Mouse (Mus musculus): Measurements from ENCODE around the gene Il22ra2.
"Not testable (repeated sequence)": the region's sequence is repeated elsewhere in the genome, so short reads cannot be mapped to it uniquely, and the experiment has no call there.

Il22ra2 gene

DNA sequence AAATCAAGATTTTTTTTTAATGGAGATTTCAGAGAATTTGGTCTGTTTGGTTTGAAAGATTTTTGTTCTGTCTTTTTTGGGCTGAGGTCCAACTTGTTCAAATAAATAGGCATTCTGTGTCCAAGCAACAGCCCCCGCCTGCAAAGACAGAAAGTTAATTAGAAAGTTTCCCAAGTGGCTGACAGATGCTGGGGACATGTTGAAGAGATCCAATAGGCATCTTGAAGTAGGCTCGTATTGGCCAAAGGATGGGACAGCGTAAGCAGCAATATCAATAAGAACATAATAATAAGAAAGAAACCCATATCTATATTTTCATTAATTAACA is 21.7 kb upstream of the Il22ra2 start:
- DNase-seq (ENCODE audit: extremely low read depth, low read depth, low spot score), result no peak

- DNase-seq (ENCODE audit: extremely low read depth, low read depth, low spot score), result not testable (repeated sequence)
These were observed 20.3 kb upstream of the Il22ra2 start for GRCm38 (mm10) chr10:19601502-19601901.

GRCm38 (mm10) chr10:19603231-19603630 is 18.6 kb upstream of the Il22ra2 start:
- DNase-seq (ENCODE audit: extremely low read depth, low read depth, low spot score), result no peak

GRCm38 (mm10) chr10:19609125-19609524 is 12.7 kb upstream of the Il22ra2 start:
- no peak for DNase-seq (ENCODE audit: extremely low read depth, low read depth, low spot score)

- DNase-seq (ENCODE audit: extremely low read depth, low read depth, low spot score), result no peak
These were observed 10.2 kb upstream of the Il22ra2 start for GRCm38 (mm10) chr10:19611616-19612015.

- DNase-seq (ENCODE audit: extremely low read depth, low read depth, low spot score), result no peak
These were observed 8.6 kb upstream of the Il22ra2 start for GRCm38 (mm10) chr10:19613111-19613753.

DNA sequence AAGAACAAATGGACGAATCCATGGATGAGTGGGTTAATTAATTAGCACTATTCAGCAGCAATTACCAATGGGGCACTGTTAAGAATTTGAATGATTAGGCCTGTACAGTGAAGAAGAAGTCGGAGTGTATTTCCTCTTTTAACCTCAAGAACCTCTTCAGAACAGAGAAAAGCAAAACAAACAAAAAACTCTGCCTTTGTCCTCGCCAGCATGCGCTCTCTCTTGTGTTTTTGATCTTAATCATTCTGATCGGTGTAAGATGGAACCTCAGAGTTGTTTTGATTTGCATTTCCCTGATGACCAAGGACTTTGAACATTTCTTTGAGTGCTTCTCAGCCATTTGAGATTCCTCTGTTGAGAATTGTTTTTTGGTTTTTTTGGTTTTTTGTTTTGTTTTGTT is 2.1 kb upstream of the Il22ra2 start:
- no peak for DNase-seq (ENCODE audit: extremely low read depth, low read depth, low spot score)

- no peak for DNase-seq (ENCODE audit: extremely low read depth, low read depth, low spot score)
These were observed 2.8 kb downstream of the Il22ra2 start for GRCm38 (mm10) chr10:19624617-19625016.

GRCm38 (mm10) chr10:19627342-19627741 is 5.5 kb downstream of the Il22ra2 start:
- no peak for DNase-seq (ENCODE audit: extremely low read depth, low read depth, low spot score)

- peak; percentile 43 for DNase-seq (ENCODE audit: extremely low read depth, low read depth, low spot score)
These were observed 6.0 kb downstream of the Il22ra2 start for GRCm38 (mm10) chr10:19627748-19628147.

DNA sequence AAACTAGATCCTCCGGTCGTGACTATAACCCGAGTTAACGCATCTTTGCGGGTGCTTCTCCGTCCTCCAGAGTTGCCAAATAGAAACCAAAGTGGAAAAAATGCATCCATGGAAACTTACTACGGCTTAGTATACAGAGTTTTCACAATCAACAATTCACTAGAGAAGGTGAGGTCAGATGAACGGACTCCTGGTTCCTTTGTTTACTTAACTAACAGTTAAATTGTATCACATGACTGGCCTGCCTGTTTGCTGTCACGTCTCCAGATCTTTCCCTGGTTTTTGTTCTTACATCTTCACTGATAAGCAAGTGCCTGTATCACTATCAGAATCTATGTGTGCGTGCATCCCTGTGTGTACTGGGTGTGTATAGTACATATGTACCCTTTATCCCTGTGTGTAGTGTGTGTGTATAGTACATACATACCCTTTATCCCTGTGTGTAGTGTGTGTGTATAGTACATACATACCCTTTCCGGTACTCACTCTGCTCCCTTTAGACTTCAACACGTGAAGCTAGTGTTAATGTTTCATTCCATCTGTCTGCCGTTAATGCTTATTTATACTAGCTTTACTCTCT is 9.9 kb downstream of the Il22ra2 start:
- no peak for DNase-seq (ENCODE audit: extremely low read depth, low read depth, low spot score)

- DNase-seq (ENCODE audit: extremely low read depth, low read depth, low spot score), result peak; percentile 58
These were observed 17.1 kb downstream of the Il22ra2 start for GRCm38 (mm10) chr10:19638851-19639250.

GRCm38 (mm10) chr10:19639630-19640029 is 17.8 kb downstream of the Il22ra2 start:
- peak; percentile 45 for DNase-seq (ENCODE audit: extremely low read depth, low read depth, low spot score)

GRCm38 (mm10) chr10:19645119-19645518 is 23.3 kb downstream of the Il22ra2 start:
- no peak for DNase-seq (ENCODE audit: extremely low read depth, low read depth, low spot score)

DNA sequence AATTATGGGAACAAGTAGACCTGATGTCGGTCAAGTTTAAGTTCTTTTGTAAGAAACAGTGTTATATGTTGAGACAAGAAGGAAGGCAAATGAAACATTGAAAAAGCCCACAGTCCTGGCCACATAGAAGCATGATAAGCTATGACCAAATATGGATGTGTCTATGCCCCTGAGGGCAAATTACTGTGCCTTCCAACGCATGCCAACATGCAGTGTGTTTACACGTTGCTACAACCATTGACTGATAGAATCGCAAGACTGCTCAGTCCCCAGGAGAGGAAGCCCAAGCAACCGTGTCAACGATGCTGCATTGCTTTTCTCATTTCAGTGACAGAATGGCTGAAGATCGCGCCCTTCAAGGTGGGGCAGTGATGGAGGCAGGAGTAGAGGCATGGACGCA is 35.6 kb downstream of the Il22ra2 start:
- DNase-seq (ENCODE audit: extremely low read depth, low read depth, low spot score), result no peak

DNA sequence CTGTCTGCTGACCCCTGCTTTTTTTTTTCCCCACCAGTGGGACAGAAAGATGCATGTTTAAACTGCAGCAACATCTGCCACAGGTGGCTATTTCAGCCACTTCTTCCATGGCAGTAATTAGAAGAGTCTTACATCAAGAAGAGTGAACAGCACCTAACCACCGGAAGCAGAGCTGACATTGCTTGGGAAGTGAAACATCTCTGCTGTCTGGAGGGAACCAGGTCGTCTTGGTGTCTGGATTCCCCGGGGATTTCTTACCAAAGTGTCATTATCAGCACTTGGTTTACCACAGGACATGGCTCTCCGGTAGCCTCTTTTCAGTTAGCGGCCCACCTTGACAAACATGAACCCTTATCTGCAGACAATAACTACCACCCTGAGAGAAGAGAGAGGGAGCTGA is 38.2 kb downstream of the Il22ra2 start:
- no peak for DNase-seq (ENCODE audit: extremely low read depth, low read depth, low spot score)

DNA sequence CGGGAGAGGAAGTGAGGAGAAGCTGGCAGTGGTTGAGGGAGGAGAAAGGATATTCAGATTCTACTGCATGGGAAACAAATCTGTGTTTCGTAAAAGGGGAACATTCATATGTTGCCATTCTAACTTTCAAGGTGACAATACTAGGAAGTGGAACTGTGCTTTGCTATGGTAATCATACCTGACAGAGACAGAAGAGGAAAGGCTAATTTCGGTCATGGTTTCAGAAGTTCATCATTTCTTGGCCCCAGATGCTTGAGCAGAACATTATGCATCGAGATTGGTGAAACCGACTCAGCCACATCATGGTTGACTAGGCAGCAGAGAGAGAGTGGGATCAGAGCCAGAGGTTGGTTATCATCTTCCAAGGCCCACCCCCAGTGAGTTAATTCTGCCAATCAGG is 47.2 kb downstream of the Il22ra2 start:
- no peak for DNase-seq (ENCODE audit: extremely low read depth, low read depth, low spot score)

DNA sequence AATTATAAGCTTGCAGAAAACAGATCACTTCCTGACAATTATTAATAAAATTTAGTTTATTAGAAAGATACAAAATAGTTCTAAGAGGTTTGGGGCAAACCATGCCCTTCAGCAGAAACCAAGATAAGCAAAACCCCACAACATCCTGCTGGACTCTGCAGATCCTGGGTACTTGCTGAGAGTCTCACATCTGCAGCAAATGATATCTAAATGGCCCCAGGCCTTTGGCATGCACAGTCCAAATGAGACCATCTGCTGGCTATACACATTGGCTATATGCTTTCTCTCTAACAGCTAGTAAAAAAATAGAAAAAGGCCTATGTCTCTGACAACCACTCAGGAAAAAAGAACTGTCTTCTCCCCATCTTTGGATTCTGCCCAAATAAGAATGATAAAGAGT is 50.2 kb downstream of the Il22ra2 start:
- no peak for DNase-seq (ENCODE audit: extremely low read depth, low read depth, low spot score)

DNA sequence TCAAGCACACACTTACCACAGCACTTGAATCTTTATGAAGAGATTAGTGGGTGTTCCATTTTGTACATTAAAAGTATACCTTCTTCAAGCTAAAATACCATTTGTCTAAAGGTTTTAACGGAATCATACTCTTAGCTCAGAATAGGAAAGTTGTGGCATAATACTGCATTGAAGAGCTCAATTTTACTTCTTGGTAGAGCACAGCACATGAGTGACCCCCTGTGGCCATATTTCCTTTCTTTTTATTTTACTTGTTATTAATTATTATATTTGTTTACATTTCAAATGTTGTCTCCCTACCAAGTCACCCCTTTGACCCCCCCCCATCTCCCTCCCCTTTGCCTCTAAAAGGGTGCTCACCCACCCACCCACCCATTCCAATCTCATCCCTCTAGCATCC is 51.3 kb downstream of the Il22ra2 start:
- no peak for DNase-seq (ENCODE audit: extremely low read depth, low read depth, low spot score)

Measured in fat pad, adult 2 months (tissue).